Mouse (Mus musculus) midbrain, embryonic 14.5 days (tissue): Measurements from ENCODE around the gene Wbp2nl. TPM values are rescaled to one million over a fixed set of nuclear protein-coding genes. Genes with fewer than 3 reads are reported as not detected.
A peak's percentile ranks its signal among the peaks of the same experiment; 100 is the strongest.

ENCODE experiments used
- ATAC-seq: fragments of 200-750 bp; cut with Nextera tagmentation; 2 replicates; pipeline ENCODE4 v1.8.0; 2017; ENCODE audit warnings: moderate number of reproducible peaks, moderate library complexity; ENCODE audit not compliant: low FRiP score, low TSS enrichment
- DNase-seq: peaks from one replicate; pipeline ENCODE4 v3.0.0-alpha.2; 2015
- H3K27ac ChIP-seq: fragments of 300-500 bp; sonication (generic); replicated peaks from 2 replicates; pipeline ENCODE4 v1.5.1; 2014; ENCODE audit warnings: mild to moderate bottlenecking, low read depth, low read length, moderate library complexity
- H3K27me3 ChIP-seq: fragments of 300-500 bp; sonication (generic); 2 replicates; pipeline ENCODE4 v1.6.1; 2014; ENCODE audit warnings: low read length, control low read depth, mixed read lengths; ENCODE audit not compliant: control insufficient read depth, insufficient read depth
- H3K36me3 ChIP-seq: fragments of 300-500 bp; sonication (generic); 2 replicates; pipeline ENCODE4 v1.6.1; 2014; ENCODE audit warnings: low read length, control low read depth; ENCODE audit not compliant: control insufficient read depth, insufficient read depth
- H3K4me1 ChIP-seq: fragments of 300-500 bp; sonication (generic); 2 replicates; pipeline ENCODE4 v1.6.1; 2014; ENCODE audit warnings: mild to moderate bottlenecking, antibody characterized with exemption, low read length, control low read depth; ENCODE audit not compliant: control insufficient read depth, insufficient read depth
- H3K4me2 ChIP-seq: fragments of 300-500 bp; sonication (generic); 2 replicates; pipeline ENCODE4 v1.6.1; 2014; ENCODE audit warnings: mild to moderate bottlenecking, low read length, moderate library complexity
- H3K4me3 ChIP-seq: fragments of 300-500 bp; sonication (generic); replicated peaks from 2 replicates; pipeline ENCODE4 v1.5.1; 2014; ENCODE audit warnings: low read depth, low read length
- H3K9ac ChIP-seq: fragments of 300-500 bp; sonication (generic); replicated peaks from 2 replicates; pipeline ENCODE4 v1.6.1; 2014; ENCODE audit warnings: mild to moderate bottlenecking, low read length, moderate library complexity
- H3K9me3 ChIP-seq: fragments of 300-500 bp; sonication (generic); 2 replicates; pipeline ENCODE4 v1.6.1; 2016; ENCODE audit warnings: low read length, control low read depth, mixed read lengths; ENCODE audit not compliant: control insufficient read depth
- WGBS: fragments of 180-500 bp; shearing (Covaris S2); extraction: QIAGEN DNeasy Blood & Tissue Kit; methylation state at CpG from one replicate; pipeline ENCODE4 v1.1.7; 2014; 5-methylcytosine and 5-hydroxymethylcytosine counted together
- polyA plus RNA-seq: library from polyadenylated mRNA; unstranded; fragments of >200 nt; fragmentation: Nextera tagmentation; extraction: Ambion mirVana; gene quantifications from 2 replicates; pipeline ENCODE4 v1.2.1, GENCODE M21; 2014

The Wbp2nl gene
- polyA plus RNA-seq, 1 experiment from 2014 or later = not detected

- WGBS = 86% methylated on average over 8 of the region's 8 CpGs
- peaks cover 32% of the 10 kb centered on the region for H3K36me3 ChIP-seq
- no peak overlapping the region for H3K4me3 ChIP-seq
- H3K9me3 ChIP-seq = no peaks in the 10 kb centered on the region
- no peak for ATAC-seq
- DNase-seq = no peak
- H3K27me3 ChIP-seq = no peaks in the 10 kb centered on the region
- H3K4me2 ChIP-seq = no peak overlapping the region
- H3K9ac ChIP-seq = no peak overlapping the region
- H3K4me1 ChIP-seq = peaks cover 22% of the 10 kb centered on the region
- no peak overlapping the region for H3K27ac ChIP-seq
These were observed 49.7 kb downstream of the Wbp2nl start for GRCm38 (mm10) chr15:82348258-82348998.

GRCm38 (mm10) chr15:82348999-82349341, 50.2 kb downstream of the Wbp2nl start:
- Histone ChIP-seq H3K4me3 (no peak overlapping the region), H3K27ac (no peak overlapping the region), H3K36me3 (peaks cover 32% of the 10 kb centered on the region), H3K27me3 (no peaks in the 10 kb centered on the region), H3K4me2 (no peak overlapping the region), H3K4me1 (peaks cover 23% of the 10 kb centered on the region), H3K9me3 (no peaks in the 10 kb centered on the region), H3K9ac (no peak overlapping the region)
- 90% methylated on average over 2 of the region's 2 CpGs for WGBS
- ATAC-seq (no peak), DNase-seq (no peak)

- no peak overlapping the region for H3K4me2 ChIP-seq
- no peak overlapping the region for H3K27ac ChIP-seq
- peaks cover 25% of the 10 kb centered on the region for H3K4me1 ChIP-seq
- 95% methylated on average over 4 of the region's 4 CpGs for WGBS
- H3K4me3 ChIP-seq = no peak overlapping the region
- H3K9me3 ChIP-seq = no peaks in the 10 kb centered on the region
- no peaks in the 10 kb centered on the region for H3K27me3 ChIP-seq
- H3K36me3 ChIP-seq = peaks cover 32% of the 10 kb centered on the region
- DNase-seq (no peak), ATAC-seq (no peak)
- no peak overlapping the region for H3K9ac ChIP-seq
These were observed 51.6 kb downstream of the Wbp2nl start for GRCm38 (mm10) chr15:82350349-82350748.

- H3K9me3 ChIP-seq = no peaks in the 10 kb centered on the region
- 87% methylated on average over 3 of the region's 3 CpGs for WGBS
- no peaks in the 10 kb centered on the region for H3K27me3 ChIP-seq
- no peak for ATAC-seq
- peaks cover 24% of the 10 kb centered on the region for H3K4me1 ChIP-seq
- DNase-seq = no peak
- no peak overlapping the region for H3K4me2 ChIP-seq
- H3K27ac ChIP-seq = no peak overlapping the region
- peaks cover 32% of the 10 kb centered on the region for H3K36me3 ChIP-seq
- H3K9ac ChIP-seq = no peak overlapping the region
- H3K4me3 ChIP-seq = no peak overlapping the region
These were observed 52.7 kb downstream of the Wbp2nl start for GRCm38 (mm10) chr15:82351480-82351879.

GRCm38 (mm10) chr15:82353078-82353744, 54.5 kb downstream of the Wbp2nl start:
- Histone ChIP-seq H3K9me3 (no peaks in the 10 kb centered on the region), H3K36me3 (peaks cover 29% of the 10 kb centered on the region), H3K4me2 (peak overlapping the region; percentile 85), H3K27me3 (no peaks in the 10 kb centered on the region), H3K9ac (peak overlapping the region; percentile 97), H3K4me3 (peak overlapping the region; percentile 87), H3K27ac (peak overlapping the region; percentile 89), H3K4me1 (peaks cover 13% of the 10 kb centered on the region)
- WGBS = 32% methylated on average over 14 of the region's 14 CpGs
- DNase-seq = no peak
- no peak for ATAC-seq

- peak; percentile 66 for ATAC-seq
- DNase-seq = peak; percentile 27
- H3K4me3 ChIP-seq = peak overlapping the region; percentile 87
- under 1% methylated on average over 23 of the region's 23 CpGs for WGBS
- H3K4me1 ChIP-seq = peaks cover 13% of the 10 kb centered on the region
- H3K9ac ChIP-seq = peak overlapping the region; percentile 97
- H3K27ac ChIP-seq = peak overlapping the region; percentile 89
- no peaks in the 10 kb centered on the region for H3K27me3 ChIP-seq
- H3K36me3 ChIP-seq = peaks cover 24% of the 10 kb centered on the region
- H3K4me2 ChIP-seq = peak overlapping the region; percentile 85
- H3K9me3 ChIP-seq = no peaks in the 10 kb centered on the region
These were observed 55.0 kb downstream of the Wbp2nl start for GRCm38 (mm10) chr15:82353745-82354113.

GRCm38 (mm10) chr15:82354126-82354945, 55.6 kb downstream of the Wbp2nl start, which contains the start of gene Ndufa6:
Ndufa6 (minus strand) TSS chr15:82354322.
- WGBS = 2% methylated on average over 57 of the region's 57 CpGs
- H3K36me3 ChIP-seq = peaks cover 18% of the 10 kb centered on the region
- peak; percentile 99 for DNase-seq
- peak within 1 kb of the TSS; percentile 87 for H3K4me3 ChIP-seq
- H3K9ac ChIP-seq = peak within 1 kb of the TSS; percentile 97
- peak; percentile 99 for ATAC-seq
- no peaks in the 10 kb centered on the region for H3K9me3 ChIP-seq
- peaks cover 13% of the 10 kb centered on the region for H3K4me1 ChIP-seq
- H3K27ac ChIP-seq = peak within 1 kb of the TSS; percentile 89
- peak within 1 kb of the TSS; percentile 85 for H3K4me2 ChIP-seq
- no peaks in the 10 kb centered on the region for H3K27me3 ChIP-seq

- ATAC-seq = no peak
- H3K4me1 ChIP-seq = peaks cover 3% of the 10 kb centered on the region; the same call in 1 of the 2 replicates
- H3K4me2 ChIP-seq = no peak overlapping the region
- no peaks in the 10 kb centered on the region for H3K36me3 ChIP-seq
- H3K4me3 ChIP-seq = no peak overlapping the region
- H3K27me3 ChIP-seq = no peaks in the 10 kb centered on the region
- 69% methylated on average over 22 of the region's 22 CpGs for WGBS
- DNase-seq = no peak
- H3K9me3 ChIP-seq = no peaks in the 10 kb centered on the region
- no peak overlapping the region for H3K9ac ChIP-seq
- H3K27ac ChIP-seq = no peak overlapping the region
These were observed 59.9 kb downstream of the Wbp2nl start for GRCm38 (mm10) chr15:82358431-82359260.
